Mouse (Mus musculus): ENCODE results near the gene Zfp513.
A peak's percentile ranks its signal among the peaks of the same experiment; 100 is the strongest.

Gene Zfp513

DNA sequence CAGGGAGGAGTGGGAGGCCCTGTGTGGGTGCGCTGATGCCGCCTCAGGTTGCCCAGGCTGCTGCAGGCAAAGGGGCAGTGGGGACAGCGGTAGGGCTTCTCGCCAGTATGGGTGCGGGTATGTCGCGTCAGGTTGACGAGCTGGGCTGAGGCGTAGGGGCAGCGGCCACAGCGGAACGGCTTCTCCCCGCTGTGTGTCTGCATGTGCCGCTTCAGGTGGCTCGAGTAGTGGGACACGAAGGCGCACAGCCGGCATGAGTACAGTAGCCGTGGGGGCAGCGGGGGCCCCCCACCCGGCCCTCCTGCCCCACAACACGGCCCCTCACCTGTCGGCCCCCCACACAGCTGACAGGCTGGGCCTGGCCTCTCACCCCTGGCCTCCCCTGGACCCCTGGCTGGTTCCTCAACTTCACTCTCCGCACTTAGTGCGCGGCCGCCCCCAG is 1.8 kb downstream of the Zfp513 start:
- DNase-seq (ENCODE audit: low read depth in 1 of 2, low spot score in 2 of 2), result no peak

DNA sequence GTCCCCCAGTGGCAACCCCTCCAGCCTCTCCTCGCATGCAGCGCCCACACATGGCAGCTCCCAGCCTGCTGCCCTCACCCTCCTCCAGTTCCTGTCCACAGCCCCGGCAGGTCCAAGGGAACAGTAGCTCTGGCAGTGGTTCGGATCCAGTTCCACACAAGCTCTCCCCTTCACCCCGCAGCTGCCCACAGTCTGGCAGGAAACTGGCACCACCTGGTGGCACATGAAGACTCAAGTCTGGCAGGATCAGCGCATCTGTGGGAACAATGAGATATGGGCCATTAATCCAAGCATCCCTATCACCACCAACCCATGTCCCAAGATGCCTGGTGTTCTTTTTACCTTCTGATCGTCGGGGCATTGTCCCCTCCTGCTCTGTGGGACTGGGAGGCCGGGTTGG is 2.2 kb downstream of the Zfp513 start:
- no peak for DNase-seq (ENCODE audit: low read depth in 1 of 2, low spot score in 2 of 2)

DNA sequence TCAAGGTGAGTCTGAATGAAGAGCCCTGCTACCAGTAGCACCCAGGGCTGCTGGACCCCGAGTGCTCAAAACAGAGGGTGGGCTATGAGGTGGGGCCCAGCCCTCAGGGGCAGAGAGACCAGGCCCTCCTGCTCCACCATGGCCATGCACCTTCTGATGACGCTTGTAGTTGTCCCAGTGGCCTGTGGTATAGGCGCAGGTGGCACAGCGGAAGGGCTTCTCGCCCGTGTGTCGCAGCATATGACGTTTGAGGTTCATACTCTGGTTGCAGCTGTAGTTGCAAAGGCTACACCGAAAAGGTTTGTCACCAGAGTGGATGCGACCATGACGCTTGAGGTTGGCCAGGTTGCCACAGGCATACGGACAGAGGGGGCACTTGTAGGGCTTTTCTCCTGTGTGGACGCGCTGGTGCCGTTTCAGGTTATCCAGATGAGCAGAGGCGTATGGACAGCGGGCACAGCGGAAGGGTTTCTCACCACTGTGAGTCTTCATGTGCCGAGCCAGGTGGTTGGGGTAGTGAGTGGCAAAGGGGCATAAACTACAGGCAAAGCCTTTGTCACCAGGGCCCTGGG is 2.7 kb downstream of the Zfp513 start:
- DNase-seq (ENCODE audit: low read depth in 1 of 2, low spot score in 2 of 2), result no peak

DNA sequence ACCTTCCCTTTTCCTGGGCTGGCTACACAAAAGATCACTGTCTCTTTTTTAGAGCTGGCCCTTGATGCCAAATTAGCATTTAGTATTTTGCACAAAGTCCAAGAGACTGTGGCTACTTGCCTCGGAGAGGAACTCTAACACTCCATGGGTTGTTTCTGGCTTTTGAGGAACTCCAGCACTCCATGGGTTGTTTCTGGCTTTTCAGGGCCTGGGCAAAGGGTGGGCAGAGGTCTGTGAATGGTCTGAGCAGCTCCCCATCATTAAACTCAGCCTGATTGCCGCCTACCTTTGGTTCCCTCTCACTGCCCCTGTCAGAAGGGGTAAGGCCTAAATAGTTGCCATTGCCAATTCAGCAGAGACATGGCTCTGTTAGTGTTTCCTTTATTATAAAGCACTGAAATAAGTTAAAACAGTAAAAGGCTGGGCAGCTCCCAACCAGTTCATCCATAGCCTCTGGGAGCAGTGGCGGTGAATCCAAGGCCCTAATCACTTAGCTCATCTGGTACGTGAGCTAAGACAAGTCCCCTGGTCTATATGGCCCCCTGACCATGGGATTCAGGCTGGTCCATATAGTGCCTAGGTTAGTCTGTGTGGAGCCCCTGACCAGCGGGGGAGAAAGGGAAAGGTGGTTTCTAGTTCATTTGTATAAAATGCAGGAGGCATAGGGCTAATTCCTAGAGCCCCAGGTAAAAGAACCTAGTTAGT is 3.3 kb downstream of the Zfp513 start:
- DNase-seq (ENCODE audit: low read depth in 1 of 2, low spot score in 2 of 2), result no peak

DNA sequence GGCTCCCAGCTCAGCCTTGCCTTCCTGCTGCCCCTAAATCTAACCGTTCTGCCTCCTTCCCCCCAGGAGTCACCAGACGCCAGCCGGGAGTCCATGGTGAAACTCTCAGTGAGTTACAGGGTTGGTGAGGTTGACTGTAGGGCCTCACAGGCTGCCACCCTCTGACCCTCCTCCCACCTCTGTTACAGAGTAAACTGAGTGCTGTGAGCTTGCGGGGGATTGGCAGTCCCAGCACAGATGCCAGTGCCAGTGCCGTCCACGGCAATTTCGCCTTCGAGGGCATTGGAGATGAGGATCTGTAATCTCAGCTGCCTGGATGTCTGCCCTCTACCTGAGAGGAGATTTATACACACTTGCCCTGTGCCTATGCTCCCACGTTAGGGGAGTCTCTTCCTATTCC is 3.9 kb downstream of the Zfp513 start:
- no peak for DNase-seq (ENCODE audit: low read depth in 1 of 2, low spot score in 2 of 2)

DNA sequence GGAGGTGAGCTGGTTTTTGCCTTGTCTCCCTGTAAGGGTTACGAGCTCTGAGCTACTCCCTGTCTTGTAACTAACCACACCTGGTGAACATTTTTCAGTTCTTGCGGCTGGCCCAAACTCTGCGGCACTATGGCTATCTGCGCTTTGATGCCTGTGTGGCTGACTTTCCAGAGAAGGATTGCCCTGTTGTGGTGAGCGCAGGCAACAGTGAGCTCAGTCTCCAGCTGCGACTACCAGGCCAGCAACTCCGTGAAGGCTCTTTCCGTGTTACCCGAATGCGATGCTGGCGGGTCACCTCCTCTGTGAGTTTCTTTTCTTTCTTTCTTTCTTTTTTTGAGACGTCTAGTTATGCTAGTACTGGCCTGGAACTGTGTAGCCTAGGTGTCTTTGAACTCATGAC is 5.0 kb downstream of the Zfp513 start:
- no peak for DNase-seq (ENCODE audit: low read depth in 1 of 2, low spot score in 2 of 2)

DNA sequence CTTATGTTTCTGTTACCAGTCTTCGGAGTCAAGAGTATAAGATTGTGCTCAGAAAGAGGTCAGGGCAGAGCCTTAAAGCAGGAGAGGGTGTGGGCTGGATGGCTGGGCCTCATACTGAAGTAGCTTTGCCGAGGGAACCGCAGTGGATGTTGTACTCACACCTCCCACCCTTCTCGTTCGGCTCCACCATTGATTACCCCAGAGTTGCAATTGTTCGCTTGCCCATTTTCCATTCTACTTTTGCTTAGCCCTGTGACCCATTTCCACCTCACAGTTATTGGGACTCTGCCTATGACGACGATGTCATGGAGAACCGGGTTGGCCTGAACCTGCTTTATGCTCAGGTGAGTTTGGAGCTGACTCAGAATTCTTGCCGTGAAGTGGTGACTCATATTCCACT is 5.9 kb downstream of the Zfp513 start:
- no peak for DNase-seq (ENCODE audit: low read depth in 1 of 2, low spot score in 2 of 2)

DNA sequence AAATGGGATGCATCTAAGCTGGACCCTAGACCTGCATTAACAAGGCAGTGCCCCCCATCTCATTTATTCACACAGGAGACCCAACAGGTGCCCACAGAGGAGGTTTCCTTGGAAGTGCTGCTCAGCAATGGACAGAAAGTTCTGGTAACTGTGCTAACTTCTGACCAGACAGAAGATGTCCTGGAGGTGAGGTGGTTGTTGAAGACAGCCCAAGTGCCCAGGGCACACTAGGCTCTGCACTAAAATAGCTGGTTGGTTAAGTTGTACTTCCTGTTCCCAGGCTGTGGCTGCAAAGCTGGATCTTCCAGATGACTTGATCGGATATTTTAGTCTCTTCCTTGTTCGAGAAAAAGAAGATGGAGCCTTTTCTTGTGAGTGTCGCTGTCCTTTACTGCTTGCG is 6.4 kb downstream of the Zfp513 start:
- no peak for DNase-seq (ENCODE audit: low read depth in 1 of 2, low spot score in 2 of 2)

DNA sequence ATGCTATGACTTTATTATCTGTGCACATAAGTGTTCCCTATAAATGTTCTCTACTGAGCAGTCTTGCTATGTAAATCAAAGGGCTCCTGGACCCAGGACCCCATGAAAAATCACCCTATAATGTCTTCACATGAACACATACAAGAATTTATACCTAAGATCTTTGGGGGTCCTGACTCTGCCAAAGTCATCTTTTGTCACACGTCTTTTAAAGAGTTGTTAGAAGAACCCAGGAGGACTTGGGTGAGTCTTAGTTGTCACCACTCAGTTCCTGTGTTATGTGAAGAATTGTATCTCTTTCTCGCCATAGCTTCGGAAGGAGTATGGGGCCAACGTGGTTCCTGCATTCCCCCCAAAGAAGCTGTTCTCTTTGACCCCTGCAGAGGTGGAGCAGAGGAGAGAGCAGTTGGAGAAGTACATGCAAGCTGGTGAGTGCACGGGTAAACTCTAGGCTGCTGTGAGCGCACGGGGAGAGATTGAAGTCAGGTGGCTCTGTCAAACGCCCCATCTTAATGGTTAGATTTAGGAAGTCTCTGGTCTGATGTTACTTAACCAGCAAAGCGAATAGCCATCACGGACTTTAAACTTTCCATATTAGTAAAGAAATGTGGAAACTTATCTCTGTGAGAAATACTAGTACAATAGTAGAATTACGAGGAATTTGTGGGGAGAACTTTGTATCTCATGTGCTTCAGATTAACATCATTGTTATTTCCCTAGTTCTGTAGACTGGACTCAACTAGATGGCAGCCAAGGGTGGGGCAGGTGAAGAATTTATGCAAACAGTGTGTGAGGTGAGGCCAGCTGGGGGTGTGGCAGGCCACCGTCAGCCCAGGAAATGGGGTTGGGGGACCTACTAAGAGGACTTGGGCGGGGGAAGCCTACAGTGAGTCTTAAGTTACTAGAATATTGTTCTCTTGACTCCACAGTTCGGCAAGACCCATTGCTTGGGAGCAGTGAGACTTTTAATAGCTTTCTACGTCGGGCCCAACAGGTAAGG is 7.3 kb downstream of the Zfp513 start:
- DNase-seq (ENCODE audit: low read depth in 1 of 2, low spot score in 2 of 2), result no peak

DNA sequence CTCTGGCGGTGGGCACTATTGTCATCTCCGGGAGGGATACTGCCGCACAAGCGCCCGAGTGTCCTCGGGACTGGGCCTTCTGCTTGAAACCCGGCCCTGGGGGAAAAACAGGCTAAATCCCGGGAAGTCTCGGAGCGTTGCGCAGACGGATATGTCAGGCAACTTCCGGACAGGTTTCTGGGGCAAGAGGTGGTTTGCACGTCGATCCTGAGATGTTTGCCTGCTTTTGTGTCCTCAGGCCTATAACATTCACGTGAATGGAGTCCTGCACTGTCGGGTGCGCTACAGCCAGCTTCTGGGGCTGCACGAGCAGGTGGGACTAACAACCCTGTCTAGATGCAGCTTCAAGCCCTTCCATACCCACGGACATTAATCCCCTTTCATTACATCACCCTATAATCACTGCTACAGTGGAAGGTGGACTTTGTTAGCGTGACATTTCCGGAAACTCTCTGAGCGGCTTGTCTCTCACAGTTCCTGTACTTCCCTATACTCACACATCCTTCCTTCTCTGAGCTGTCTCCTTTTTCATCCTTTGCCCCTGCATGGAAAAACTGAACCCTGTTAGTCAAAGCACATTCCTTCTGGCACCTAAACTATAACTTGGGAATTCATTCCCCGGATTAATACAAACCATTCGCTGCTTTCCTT is 8.3 kb downstream of the Zfp513 start:
- no peak for DNase-seq (ENCODE audit: low read depth in 1 of 2, low spot score in 2 of 2)

DNA sequence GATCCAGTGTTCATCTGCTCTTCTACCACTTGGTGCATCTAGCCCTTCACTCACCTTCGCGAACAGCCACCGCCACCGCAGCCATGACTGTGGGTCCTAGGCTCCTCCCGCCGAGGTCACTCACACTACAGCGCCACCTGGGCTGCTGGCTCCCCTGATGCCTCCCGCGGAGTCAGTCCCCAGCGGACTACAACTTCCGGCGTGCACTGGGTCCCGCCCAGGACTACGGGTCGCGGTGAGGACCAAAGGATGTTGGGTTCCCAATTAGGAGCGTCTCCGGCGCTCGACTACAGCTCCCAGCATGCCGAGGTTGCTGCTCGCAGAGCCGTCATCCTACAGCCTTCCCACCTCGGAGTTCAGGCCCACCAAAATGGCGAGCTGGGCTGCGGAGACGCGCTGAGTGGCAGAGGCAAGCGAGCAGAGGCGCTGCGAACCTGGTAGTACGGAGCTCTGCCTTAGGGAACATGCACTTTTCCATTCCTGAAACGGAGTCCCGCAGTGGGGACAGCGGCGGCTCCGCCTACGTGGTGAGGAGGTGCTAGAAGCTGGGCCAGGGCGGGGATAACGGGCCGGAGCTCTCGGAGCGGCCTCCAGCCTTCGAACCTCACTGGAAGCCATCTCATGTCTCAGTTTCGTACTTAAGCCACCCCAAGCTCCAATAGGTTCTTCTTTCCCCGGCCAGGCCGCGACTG is 9.0 kb downstream of the Zfp513 start, which contains the start of the genes Snx17 and Eif2b4:
Gene Snx17 (plus strand): TSS at position 289 of the 692 bp plus-strand sequence.
Gene Eif2b4 (minus strand): TSS at position 492 of the 692 bp plus-strand sequence.
- peak; percentile 96 for DNase-seq (ENCODE audit: low read depth in 1 of 2, low spot score in 2 of 2)

DNA sequence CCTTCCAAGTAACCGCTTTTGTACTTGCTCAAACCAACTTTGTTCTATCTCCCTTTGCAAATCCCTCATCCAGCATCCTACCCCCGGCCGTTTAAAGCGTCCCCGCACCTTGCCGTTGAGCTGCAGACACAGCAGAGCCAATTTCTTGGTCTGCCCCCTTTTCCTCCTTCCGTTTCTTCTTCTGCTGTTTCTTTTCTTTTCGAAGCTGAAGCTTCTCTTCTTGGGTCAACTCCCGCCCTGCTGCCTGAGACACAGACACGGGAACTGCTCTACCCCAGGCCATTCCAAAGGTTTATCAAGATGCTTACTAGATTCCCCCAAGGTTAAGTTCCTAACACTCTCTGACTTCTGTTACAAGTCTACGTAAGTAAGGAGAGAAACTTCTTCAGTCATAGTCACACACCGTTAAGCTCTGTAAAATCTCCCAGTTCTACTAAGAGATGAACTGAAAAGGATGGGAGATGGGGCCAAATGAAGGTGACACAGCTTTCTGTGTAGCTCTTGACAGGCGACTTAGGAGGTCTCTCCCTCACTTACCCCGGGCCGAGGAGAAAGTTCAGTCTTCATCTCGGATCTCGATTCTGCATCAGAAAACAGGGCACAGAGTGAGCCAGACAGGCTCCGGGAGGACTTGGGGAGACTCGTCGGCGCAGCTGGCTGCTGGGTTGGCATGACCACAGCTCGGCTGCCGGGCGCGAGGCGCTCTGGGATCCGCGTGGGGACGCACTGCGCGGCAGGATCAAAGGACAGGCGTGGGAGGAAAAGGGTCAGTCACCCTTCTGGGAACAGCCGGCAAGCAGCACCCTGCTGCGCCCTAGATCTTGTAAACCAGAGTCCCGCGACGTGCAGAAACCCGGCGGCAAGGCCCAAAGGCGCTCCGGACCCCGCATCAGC is 9.8 kb downstream of the Zfp513 start:
- DNase-seq (ENCODE audit: low read depth in 1 of 2, low spot score in 2 of 2), result no peak

DNA sequence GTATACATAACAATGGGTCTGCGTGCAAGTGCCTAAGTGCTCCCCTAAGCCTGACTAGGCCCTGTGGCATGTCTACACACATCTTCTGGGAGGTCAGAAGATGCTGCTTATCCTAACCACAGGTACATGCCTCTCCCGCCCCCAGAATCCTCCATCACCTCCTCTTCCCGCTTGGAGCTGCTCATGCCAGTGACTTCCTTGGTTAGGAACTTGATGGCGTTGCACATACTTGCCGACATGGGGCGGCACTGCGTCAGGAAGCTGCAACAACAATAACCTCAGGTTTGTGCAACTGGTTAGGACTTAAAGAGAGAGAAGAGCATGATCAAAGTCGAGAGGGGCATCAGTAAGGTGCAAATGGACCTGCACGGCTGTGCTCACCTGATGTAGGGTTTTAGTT is 11.9 kb downstream of the Zfp513 start:
- no peak for DNase-seq (ENCODE audit: low read depth in 1 of 2, low spot score in 2 of 2)

DNA sequence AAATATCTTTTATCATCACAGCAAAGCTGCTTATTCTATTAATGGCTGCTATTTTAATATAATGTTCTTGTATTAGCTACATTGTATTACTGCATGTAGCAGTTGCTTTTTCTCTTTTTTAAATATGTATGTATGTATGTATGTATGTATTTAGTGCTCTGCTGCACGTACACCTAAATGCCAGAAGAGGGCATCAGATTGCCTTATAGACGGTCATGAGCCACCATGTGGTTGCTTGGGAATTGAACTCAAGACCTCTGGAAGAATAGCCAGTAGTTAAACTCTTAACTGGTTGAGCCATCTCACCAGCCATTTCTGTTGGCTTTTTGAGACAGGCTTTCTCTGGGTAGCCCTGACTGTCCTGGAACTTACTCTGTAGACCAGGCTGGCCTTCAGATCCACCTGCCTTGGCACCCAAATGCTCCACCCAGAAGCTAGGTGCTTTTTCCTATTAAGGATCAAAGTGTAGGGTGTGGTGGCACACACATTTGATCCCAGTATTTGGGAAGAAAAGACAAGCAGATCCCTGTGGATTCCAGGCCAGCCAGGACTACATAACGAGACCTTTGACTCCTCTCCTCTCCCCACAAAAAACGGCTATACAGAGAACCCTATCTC is 13.8 kb downstream of the Zfp513 start:
- DNase-seq (ENCODE audit: low read depth in 1 of 2, low spot score in 2 of 2), result no peak

DNA sequence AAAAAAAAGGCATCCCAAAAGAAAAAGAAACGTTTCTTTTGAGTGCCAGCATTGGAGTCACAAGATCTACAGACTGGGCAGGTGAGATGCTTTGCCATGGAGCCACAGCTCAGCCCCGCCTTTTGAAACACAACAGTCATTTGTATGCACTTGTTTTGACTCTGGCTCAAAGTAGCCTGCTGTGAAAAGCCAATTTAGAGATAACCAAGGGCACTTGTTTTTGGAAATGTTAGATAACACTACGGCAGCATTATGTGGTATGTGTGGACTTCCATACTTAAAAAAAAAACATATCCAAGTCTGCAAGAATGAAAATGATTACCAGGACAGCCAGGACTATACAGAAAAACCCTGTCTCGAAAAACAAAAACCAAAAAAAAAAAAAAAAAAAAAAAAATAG is 18.4 kb downstream of the Zfp513 start:
- DNase-seq (ENCODE audit: low read depth in 1 of 2, low spot score in 2 of 2), result no peak

DNA sequence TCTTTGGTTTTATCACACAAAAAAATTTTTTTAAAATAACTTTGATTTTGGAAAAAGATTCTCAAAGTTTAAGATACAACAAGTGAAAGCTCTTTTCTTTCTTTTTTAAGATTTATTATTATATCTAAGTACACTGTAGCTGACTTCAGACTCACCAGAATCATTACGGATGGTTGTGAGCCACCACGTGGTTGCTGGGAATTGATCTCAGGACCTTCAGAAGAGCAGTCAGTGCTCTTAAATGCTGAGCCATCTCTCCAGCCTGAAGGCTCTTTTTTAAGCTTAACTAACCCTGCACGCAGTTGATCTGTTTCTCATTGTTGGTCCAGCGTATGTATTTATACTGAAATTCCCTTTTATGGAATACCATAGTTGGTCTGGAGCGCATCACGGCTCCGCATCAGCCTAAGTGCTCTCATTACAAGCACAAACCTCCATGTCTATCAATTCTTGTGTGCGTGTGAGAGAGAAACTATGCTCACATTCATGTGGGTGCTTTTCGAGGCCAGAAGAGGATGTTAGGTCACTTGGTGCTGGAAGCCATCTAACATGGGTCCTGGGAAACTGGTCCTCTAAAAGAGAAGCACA is 20.8 kb downstream of the Zfp513 start:
- DNase-seq (ENCODE audit: low read depth in 1 of 2, low spot score in 2 of 2), result no peak

DNA sequence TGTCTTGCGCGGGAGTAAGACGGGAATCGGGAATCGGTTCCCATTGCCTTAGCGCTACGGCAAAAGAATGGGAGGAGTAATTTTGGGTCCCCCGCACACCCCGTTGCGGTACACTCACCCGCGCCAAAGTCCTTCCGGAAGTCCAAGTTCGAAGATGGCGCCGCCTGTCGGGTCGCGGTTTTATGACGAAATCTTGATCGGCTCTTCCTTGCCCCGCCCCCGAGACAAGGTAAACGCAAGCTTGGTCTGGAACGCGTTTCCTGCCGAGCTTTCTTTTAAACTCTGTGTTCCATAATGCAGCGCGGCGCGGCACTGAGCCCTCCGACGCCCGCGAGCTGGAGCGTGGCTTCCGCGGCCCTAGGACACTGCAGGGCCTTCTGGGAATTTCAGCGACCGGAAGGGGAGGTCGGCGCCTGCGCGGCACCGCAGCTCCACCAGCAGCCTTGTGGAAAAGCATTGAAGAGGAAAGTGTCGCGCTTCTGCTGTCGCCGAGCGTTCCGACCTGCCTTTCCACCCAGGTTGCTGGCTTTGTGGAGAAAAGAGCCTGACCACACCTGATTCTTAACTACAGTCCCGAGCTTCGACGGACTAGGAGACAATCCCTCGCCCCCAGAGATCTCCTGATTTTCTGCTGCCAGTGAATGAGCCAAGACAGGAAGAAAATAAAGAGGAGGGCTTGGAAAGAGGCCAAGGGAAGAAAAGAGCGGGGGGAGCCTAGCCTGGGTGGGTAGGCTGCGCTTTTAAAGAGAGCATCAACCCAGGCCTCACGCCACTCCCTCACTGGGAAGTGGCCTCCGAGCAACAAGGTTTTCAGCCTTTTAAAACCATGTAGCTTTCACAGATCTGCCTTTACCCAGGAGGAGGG is 22.1 kb downstream of the Zfp513 start, which contains the start of the genes Gm29609 and Gtf3c2:
Gene Gm29609 (minus strand): TSS at position 146 of the 865 bp plus-strand sequence.
Gene Gtf3c2 (minus strand): TSS at position 379 of the 865 bp plus-strand sequence.
- DNase-seq (ENCODE audit: low read depth in 1 of 2, low spot score in 2 of 2), result peak; percentile 75 to 92
